Mouse (Mus musculus) MEL-GATA-1-ER (cell line): Measurements from ENCODE around the gene 1700029I15Rik.

Experiments
- DNase-seq: peaks from one replicate; pipeline ENCODE4 v3.0.0-alpha.2; 2012; ENCODE audit warnings: low read depth; ENCODE audit errors: extremely low read depth

Gene 1700029I15Rik

DNA sequence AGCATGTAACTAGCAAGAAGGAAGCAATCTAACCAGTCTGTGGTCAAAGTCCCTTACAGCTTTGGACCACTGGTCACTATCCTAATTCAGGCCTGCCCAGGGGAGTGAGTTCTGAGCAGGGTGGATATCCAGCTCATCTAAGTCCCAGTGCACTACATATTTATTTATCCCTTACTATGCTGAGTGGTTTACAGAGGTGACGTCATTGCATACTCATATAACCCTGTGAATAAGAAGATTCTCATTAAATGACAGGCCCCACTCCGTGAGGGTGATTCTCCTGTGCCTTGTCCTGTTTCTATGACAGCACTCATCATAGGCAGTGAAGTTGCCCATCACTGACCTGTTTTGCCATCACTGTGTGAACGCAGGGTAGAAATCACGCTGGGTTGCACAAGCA, 43.0 kb downstream of the 1700029I15Rik start:
- no peak for DNase-seq

DNA sequence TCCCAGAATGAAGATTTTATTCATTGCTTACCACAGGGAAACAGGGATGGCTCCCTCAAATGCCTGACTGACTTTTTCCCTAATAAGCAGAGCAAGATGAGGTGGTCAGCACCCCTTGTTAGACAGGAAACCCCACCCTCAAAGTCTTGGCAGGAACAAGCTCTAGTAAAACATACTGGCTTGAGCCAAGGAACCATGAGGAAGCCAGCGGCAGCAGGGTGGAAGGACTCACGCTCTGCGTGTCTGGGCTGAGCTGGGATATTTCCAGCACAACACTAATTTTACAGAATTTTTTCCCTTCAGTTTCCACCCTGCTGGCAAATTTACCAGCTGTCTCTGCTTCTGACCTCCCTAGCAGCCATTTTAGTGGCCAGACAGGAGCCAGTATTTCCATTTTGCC, 44.1 kb downstream of the 1700029I15Rik start:
- DNase-seq = no peak

DNA sequence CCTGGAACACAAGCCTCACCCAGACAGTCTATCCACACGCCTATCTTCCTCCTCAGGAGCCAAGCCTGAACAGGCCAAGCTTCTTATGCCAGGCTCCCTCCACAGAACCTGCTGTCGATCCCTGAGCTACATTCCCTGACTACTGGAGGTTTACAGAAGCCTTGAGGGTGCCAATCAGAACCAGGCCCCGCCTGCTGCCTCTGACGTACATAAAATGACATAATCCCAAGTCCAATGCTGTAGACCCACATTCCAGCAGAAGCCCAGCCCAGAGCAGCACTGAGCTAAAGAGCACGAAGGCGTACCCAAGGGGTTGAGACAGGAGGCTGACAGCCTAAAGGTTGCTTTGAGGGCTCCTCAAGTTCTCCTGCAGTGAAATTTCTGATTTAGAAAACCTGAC, 45.5 kb downstream of the 1700029I15Rik start:
- no peak for DNase-seq

DNA sequence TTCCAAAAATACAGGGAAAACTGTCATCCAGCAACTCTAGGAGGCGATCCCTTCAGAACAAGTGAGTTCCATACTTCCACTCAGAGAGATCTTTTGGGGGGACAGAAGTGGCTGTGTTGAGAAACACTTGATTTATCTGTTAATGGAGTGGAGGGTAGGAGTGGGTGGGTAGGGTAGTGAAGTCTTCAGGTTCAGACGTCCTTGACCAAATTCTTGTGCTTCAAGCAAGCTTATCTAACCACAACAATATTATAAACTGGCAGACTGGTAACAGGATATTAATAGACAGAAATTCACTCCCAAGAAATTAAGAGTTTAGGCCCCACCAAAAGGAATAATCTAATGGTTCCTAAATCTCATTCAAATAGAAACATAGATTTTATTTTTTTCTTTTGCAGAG, 47.8 kb downstream of the 1700029I15Rik start:
- no peak for DNase-seq

DNA sequence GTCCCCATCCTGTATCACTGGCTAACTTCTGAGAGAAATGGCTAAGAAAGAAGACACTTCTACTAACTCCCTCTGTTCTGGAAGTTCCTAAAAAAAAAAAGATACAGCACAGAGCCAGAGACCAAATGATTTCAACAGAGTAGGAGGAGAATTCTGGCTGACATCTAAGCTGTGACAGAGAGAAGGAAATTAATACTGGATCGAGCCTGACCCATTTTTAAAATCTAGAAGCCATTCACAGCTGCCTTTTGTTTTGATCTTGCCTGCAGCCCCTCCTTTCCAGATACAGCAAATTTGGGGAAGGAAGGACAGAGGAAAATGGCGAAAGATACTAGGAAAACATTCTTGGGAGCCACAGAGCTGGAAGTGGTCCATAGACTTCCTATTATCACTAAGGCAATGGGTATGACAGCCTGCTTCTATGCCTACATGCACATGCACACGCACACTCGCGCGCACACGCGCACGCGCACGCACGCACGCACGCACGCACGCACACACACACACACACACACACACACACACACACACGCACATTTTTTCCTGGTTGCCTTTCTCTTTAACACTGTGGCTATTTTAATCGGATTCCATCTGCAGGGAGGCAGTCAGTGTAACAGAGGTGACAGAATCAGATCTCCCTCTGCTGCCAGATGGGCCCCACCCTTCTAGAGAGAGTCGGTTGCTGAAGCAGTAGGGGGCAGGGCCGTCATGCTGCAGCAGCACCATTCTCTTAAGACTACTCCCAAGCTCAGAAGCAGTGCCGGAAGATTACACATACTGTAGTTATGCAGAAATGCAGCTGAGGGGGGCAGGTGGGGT, 48.6 kb downstream of the 1700029I15Rik start:
- peak; percentile 53 for DNase-seq

DNA sequence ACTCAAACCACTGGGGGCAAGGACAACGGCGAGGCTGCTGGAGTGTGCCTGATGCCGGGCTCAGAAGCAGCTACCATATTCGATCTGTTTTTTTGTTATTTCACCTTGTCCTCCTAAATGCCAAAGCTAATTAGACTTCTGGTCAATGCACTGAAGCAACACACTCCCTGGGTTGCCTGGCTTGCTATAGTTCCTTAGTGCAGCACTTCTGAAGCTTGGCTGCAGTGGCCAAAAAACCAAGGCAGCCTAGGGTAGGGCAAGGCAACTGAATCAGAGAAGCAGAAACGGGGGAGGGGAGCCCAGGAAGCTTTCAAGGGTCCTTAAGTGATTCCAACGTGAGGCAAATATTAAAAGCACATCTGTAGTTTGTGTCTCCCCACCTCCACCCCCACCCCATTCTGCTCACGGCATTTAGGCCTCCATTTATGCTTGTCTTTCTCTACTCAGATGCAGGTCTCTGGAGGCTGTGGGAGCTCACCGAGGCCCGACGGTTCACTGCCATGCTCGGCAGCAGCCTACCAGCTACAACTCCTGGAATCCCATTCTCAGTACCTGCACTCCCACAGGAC, 49.4 kb downstream of the 1700029I15Rik start:
- no peak for DNase-seq

DNA sequence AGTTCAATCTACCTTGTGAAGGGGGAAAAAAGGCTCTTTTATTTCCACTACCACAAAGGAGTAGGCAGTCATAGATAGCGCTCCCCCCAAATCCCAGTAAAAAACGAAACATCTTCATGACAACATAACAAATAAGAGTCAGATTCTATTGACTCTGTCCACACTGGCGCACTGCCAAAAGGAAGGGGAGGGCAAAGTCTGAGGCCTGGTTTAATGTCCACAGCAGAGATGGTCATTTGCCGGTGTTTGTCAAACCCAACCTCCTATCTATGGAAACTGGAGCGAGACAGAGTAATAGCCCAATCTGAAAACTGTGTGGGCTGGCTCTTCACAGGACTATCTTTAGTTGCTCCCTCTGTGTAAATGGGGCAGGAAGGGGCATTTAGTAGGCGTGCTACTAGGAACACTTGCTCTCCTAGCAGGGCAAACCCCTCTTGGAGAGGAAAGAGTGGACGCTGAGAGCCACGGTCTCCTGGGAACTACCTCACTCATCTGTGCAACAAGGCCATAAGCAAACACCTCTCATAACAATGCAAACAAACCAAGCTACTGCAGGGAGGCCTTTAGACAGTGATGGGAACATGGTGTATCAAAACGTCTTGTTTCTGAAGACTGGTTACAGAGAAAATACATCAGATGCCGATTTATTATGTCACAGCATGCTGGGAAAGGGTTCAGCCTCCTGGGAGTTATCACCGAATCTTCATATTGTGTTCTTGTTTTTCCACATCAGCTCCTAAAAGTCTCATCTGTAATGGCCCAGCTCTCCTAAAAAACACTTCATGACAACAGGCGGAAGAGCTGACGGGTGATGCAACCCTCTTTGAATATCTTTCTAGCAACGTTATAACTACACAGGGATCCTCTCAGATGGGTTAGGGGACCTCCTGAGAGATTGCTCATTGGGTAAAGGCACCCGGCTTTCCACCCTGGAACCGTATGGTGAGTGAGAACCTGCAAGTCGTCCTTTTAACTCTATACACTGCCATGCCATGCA, 50.3 kb downstream of the 1700029I15Rik start:
- no peak for DNase-seq

DNA sequence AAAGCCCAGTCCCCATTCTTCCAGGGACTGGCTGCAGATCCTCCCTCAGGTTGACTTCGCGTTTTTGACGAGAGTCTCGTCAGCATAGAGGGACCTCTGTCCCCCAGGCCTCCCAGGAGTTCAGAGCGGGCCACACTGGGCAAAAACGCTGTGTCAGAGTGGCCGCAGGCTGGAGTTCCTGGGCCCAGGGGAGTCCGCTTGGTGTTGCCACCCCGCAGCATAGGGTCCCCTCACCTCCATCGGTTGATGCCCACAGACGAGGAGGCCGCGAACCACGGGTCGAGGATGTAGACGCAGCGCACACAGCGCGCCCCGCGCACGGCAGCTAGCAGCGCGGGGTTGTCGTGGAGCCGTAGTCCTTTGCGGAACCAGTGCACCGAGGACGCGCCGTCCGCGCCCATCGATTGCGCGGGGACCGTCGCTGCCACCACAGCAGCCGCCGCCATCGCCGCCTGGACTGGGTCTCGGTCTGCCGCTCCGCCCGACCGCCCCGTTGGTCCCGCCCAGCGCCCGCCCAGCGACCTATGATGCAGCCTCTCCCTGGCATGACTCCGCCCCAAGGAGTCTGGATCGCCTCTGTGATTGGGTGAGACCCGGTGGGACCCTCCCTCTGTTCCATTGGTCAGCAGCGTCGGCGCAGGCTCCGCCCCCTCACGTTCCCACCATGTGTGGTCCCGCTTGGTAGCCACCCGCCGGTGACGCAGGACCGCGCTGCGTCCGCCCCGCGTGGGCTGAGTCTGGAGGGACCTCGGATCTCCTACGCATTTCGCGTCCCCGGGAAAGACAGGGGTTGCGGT, 51.4 kb downstream of the 1700029I15Rik start, which contains the start of gene Cry2:
Gene Cry2 (minus strand): TSS at position 466 of the 797 bp plus-strand sequence.
- peak; percentile 92 for DNase-seq

DNA sequence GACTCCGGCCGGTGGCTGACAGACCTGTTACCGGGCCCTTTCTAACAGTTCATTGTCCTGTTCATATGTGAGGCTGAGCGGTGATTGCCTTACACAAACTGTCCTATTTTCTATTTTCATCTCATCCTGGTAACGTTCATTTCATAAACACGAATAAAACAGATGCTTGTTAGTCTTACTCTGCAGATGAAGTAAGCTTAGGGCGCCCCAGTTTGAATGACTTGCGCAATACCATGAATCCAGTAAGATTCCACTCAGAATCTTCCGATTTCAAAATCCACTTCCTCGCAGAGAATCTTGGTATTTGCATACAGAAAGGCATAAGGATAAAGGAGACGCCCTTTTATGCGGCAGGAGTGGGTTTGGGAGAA, 52.0 kb downstream of the 1700029I15Rik start:
- no peak for DNase-seq

DNA sequence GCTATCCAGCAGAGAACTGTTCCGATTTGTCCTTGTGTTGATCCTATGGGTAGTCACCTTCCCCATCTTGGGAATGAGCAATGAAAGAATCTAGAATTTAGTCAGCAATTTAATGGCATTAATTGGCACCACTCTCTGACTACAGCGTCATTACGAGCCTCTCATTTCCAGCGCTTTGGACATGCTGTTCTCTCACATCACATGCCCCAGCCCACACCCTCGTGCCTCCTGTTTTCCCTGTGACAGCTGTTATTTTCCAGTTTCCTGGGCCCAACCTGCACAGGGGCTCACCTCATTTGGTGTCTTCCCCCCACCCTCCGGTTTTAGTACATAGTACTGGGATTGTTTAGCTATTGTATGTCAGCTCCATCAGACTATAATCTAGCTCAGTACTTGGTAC, 52.7 kb downstream of the 1700029I15Rik start:
- no peak for DNase-seq
